Mouse (Mus musculus) testis, postnatal 10 days (tissue): ENCODE measurements at regions not wholly inside any gene's neighbourhood (a gene's known extent, or its start where the extent isn't known, plus 50 kb on each side); places are given as distances from the start of the nearest gene placed in this dataset.
A peak's percentile ranks its signal among the peaks of the same experiment; 100 is the strongest.

Experiments
- DNase-seq: peaks from one replicate; pipeline ENCODE4 v3.0.0; 2021; ENCODE audit warnings: low spot score

DNA sequence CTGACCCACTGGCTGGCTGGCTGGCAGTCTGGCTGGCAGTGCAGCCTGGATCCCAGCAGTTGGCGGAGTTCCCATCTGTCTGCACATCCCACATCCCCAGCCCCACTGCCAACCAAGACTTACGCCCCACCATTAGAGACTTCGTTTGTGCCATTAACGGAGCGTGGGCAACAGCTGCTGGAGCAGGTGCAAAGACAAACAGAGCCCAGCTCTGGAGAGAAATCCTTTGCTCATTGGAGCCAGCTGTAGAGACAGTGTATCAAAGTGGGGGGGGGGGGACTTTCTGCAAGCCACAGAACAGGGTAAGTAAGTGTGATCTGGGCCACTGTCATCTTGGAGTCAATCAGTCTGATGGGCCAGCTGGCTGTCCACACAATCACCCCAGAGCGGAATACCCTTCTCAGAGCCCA lies 52.3 kb downstream of the Rplp1 start:
- no peak for DNase-seq

DNA sequence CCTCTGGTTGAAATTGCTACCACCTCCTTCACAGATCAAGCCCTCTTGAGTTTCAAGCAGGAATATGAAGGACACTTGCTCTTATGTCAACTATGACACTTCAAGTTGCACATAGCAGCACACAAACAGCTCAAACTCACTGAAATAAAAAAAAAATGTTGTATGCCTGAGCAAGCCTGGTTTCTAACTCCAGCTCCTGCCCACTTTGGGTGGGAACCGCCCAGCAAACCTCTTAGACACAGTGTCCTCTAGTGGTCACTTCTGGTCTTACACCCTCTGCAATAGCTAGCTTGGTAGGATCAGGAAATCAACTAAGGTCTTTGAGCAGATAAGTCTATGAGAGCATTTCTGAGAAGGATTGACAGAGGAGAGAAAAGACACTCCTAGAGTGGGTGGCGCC lies 54.2 kb downstream of the Rplp1 start:
- peak; percentile 81 for DNase-seq

DNA sequence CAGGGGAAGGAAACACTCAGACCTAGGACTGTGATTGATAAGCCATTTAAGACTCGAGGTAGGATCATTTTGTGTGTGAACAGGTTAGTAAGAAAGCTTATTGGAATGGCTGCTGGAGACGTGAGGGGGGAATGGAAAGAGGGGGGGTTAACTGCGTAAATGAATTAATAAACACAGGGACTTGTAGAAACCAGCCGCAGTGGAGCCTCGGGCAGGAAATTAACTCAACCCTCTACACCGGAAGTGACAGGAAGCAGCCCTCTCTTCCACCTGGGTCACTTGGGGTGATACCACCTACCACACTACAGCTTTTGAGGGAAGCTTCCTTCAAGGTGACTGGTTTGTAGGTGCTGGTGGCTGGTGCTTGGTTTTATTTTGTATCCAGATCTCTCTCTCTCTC lies 54.9 kb downstream of the Rplp1 start:
- no peak for DNase-seq

DNA sequence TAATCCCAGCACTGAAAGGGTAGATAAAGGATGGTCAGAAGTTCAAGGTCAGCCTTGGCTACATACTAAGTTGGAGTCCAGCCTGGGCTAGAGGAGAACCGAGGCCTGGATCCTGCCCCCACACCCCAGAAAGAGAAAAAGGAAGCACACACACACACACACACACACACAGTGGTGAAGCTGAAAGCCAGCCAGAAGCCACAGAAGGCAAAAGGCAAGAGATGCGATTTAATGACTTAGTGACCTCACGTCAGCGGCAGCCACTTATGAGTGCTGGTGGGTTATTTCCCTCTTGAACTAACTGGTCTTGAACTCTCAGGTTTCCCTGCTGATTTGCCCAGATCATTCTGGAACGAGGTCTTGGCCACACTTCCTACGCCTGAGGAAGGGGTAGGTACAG lies 56.5 kb downstream of the Rplp1 start:
- no peak for DNase-seq

DNA sequence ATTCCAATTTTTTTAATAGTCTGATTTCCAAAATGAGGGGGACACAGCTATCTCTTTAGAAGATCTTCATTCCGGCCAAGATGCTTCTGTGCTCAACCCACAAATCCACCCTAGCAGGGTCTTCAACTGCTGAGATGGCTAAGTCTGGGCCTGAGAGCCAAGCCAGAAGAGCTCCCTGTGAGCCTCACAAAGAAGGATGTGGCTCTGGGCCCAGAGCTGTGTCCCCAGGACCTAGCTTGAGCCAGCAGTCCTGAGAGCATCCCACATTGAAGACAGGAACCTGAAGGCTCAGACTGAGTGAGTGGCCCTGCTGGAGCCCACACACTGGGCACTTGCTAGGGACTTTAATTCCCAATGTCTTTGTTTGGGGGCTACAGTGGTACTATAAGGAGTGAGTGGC lies 57.7 kb downstream of the Rplp1 start:
- DNase-seq = no peak

DNA sequence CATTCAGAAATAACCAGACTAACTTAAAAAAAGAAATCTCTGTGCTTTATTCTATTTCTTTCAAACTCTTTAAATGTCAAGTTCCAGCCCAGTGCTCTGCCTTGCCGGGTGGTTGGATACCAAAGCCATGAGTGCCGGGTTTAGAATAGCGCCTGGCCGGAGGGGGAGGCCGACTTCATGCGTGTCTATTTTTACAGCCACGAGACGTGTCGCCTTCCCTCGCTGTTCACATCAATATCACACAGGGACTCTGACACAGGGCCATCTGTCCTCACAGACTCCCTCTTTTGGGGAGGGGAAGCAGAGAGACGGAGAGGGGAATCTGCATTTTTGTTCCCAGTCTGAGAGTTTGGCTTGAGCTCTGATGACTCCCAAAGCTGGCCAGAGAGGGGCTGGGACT lies 58.7 kb downstream of the Rplp1 start:
- DNase-seq = no peak

DNA sequence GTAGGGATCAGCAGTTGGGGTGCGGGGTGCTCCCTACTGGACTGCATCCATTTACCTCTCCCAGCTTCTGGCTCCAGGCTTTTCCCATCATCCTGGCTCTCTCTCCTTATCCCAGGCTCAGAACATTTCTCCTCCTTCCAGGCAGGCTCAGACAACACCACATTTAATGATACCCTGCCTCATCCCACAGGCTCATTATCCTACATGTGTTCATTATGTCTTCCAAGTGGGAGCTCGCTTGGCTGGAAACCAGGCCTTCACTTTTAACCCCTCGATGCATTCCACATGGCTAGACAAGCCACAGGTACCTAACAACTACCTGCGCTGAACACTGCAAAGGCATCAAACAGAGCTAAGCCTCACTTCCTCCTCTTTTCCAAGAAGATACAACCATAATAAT lies 60.5 kb downstream of the Rplp1 start:
- DNase-seq = no peak

DNA sequence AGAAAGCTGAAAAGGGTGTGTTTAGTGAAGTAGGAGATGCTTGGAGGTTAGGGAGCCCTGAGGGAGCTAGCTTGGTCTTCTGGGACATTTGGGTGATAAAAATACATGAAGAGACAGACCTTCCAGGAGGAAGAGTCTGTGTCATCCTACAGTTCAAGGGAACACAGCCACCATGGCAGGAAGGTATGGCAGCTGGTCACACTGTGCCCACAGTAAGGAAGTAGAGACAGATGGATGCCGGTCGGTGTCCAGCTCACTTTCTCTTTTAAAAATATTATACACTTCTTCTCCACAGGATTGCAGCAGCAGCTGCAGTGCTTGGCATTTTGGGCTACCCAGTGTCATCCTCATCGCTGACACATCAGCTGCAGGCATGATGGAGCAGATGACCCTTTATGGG lies 63.0 kb downstream of the Rplp1 start:
- DNase-seq = no peak

DNA sequence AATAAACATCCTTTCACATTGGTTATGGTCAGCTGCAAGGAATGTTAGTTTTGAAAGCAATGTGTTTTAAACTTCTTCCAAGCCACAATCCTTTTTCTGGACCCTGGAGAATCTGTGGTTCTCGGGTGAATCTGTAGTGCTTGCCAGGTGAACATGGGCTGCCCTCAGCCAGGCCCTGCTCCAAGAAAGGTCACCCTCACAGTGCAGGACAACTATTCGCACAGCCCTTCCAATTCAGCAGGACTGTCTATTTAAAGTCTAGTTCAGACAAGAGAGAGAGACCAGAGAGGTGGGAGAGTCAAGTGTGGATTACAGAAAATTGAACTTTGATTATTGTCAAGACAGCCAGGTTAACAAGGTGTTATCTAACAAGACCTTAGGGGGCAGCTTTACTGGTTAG lies 65.9 kb downstream of the Rplp1 start:
- no peak for DNase-seq

DNA sequence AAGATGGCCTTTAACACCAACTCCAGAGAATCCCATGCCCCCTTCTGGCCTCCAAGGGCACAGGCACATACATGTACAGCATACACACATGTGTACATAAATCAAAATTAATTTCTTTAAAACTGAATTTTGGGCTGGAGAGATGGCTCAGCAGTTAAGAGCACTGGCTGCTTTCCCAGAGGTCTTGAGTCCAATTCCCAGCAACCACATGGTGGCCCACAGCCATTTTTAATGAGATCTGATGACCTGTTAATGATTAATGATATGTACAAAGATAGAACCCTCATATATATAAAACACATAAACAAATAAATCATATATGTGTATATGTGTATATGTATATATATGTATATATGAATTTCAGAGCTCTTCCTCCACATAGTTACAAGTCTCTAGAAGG lies 66.8 kb downstream of the Rplp1 start:
- DNase-seq = no peak

DNA sequence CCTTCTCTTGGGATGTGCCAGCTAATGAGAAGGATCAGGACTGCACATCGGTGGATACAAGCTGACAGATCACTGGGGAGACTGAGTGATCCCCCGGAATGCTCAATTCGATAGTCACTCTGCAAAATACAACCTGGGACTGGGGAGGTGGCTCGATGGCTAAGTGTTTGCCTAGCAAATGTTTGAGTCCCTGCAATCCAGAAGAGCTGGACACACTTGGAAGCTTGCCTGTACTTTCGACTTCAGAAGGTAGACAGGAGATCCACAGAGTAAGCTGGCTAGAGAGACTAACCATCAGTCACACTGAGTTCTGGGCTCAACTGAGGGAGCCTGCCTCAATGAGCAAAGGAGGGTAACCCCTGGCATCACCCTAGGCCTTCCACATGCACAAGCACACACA lies 69.7 kb downstream of the Rplp1 start:
- DNase-seq = no peak

DNA sequence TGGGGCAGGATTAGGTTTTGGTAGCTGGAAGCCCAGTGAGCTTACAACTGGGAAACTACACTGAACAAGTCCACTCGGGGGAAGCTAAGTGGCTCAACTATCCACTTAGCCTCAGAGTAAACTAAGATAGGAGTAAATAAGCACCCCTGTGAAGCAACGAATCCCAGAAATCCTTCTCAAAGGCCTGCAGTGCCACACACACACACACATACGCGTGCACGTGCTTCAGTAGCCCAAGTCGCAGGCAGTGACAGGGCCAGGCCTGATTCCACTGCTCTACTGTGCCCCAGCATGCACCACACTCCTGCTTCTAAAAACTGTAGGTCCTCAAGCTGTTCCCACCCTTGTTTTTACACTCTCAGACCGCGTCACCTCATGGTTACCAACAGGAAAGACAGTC lies 70.2 kb downstream of the Rplp1 start:
- no peak for DNase-seq

DNA sequence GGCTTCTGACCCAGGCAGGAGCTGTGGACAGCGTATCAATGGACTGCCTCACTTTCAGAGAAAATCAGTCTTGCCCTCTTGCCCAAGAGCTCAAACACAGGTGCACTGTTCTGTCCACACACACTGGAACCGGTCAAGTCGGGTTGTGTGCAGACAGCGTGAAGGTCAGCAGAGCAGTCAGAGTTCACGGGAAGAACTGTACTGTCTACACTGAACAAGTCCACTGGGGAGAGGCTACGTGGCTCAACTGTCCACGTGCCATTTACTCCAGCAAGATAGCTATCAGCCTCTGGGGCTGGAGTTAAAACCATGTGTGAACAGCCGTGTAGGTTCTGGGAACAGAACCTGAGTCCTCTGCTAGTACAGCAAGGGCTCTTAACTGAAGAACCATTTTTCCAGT lies 70.8 kb downstream of the Rplp1 start:
- DNase-seq = no peak

DNA sequence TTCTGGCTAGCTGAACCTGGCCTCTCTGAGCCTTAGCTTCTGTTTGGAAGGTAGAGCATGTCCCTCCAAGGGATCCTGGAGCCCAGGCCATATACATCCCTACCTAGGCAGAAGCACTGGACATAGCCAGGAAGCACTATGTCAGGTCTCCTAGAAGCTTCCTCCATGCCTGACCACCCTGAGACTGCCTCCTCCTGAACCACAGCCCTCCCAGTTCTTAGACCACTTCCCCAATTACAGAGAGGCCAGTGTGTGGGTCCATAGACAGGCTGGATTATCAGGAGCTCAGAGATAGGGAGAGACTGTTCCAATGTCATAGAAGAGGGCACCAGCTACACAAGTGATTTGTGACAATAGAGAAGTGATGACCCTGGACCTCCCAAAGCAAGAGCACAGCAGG lies 72.0 kb downstream of the Rplp1 start:
- DNase-seq = no peak

DNA sequence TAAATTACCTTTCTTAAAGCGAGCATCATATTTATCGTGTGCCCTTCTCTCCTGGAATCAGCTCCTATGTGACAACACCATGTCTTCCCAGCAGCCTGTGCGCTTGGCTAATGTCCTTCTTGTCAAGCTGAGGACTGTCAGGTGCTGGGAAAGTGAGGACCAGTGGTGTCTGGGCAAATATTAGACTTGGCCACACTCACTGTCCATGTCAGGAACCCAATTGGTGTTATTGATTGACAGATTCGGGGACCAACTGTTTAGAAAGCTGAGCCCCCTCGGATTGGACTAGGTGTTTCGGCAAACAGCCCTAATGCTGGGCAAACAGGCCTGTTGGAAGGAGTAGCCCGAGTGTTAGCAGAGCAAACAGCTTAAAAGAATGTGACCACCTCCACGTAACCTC lies 73.1 kb downstream of the Rplp1 start:
- no peak for DNase-seq

DNA sequence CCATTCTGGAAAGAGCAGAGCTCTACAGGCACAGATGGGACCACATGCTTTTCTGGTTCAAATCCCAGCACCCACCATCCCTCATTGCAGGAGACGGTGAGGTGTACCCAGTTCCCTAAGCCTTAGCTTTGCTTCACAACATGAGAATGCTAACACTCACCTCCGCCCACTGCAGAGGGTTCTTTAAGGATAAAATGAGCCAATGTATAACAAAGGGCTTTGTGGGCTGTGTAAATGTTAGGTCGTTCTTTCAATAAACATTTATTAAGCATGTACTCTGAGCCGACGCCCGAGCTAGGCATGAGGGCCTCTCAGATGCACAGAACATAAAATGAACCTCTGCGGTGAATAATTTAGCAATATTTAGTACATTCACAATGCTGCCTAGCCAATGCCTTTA lies 74.0 kb downstream of the Rplp1 start:
- no peak for DNase-seq

DNA sequence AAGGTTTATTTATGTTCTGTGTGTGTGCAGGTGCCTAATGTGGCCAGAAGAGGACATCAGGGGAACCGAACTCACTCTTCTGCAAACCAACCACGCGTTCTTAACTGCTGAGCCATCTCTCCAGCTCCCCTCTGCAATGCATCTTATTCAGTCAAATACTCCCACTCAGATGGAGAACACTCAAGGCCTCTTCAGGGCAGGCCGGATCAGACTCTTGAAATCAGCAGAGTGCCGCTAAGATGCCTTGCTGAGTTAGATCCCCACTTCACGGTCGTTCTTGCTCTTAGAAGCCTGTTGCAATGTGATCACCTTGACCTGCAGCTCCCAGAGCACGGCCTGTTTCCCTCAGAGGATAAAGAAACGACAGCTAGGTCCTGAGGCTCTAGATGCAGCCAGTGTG lies 81.1 kb downstream of the Rplp1 start:
- DNase-seq = no peak

DNA sequence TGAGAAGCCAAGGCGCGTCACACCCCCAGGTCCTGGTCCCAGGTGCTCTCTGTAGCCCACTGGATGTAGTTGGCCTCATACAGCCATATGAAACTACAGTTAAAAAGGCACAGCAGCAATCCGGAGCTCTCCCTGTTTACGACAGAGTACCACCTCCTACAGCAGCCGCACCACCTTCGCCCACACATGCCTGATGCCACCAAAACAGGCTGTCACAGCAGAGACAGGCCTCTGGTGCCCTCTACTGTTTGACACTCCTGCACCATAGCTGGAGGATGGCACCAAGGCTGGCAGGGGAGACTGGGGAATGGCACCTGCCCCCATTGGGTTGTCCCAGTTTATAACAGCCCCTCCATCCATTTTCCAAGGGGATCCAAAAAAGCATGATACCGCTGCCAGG lies 84.1 kb downstream of the Rplp1 start:
- DNase-seq = peak; percentile 69

DNA sequence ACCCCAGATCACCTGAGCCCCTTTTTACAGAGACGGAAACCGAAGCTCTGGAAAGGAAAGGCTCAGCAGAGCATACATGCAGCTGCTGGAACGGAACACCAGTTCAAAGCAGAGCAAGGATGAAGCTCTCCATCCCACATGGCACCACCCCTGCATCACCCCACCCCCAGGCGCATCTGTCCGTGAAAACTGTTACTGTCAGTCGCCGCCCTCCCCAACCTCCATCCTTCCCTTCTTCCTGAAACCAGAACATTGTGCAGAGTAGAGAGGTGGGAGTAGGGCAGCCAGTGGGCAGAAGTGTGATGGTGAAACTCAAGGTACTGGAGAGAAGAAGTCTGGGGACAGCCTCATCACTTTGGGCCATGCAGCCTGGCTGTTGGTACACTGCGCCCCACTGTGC lies 84.6 kb downstream of the Rplp1 start:
- DNase-seq = no peak

DNA sequence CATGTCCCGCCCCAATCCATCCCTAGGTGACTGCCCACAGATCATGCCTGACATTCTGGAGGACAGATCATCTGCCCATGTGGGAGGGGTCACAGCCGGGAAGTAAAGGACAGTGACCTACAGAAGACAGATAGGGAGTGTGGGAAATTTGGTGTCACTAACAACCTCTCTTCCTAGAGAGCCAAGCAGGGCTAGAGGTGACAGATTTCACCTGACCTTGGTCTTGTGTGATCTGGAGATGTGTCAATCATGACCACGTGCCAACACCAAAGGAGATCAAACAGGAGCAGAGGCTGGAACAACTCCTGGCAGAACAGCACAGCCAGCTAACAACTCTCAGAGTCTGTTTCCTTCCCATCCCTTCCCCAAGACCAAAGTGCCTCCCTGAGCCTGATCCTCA lies 85.0 kb downstream of the Rplp1 start:
- DNase-seq = no peak

DNA sequence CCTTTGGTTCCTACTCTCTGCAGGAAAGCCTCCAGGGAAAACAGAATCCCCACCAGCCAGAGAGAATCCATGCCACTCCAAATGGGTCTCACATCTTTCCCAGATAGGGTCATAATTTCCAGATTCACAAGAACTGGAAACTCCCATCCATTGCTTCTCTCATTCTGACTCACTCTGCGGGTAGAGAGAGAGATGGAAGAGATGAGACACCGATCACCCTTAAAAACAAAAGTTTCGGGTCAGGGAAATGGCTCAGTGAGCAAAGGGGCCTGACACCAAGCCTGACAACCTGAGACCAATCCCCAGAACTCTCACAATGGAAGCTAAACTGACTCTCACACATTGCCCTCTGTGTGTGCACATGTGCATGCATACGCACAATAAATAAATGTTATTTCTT lies 86.6 kb downstream of the Rplp1 start:
- no peak for DNase-seq

DNA sequence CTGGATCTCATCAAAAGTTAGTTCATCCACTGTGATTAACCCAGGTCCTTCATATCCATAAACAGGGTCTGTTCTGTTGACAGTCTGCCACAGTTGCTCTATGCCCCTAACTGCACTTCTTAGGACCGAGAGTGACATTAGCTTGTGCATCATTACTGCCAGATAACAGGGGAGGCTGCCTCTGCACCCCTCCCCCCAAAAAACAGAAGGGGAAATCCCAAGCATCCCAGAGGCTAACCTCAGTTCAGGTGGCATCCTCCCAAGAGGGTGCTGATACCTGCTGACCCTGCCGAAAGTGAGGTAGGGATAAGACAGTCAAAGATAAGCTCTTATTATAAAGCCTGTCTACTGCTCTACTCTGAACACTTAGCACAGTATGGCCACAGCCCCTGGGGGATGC lies 87.3 kb downstream of the Rplp1 start:
- no peak for DNase-seq

DNA sequence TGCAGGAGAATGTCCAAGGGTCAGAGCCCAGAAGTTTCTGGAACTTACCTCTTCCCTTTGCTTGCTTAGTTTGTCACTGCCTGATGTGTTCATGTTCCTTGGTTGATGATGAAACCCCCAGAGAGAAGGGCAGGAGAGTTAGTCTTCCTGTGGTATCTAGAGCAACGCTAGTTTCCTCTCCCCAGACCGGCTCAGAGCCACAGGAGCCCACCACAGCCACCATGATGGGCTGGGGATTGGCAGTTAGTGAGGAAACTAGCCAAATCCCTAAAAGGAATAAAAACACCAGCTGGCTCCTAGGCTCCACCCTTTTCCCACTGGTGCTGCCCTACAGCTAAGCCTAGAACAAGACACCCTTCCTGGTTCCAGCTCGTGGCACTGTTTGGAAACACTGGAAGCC lies 87.9 kb downstream of the Rplp1 start:
- DNase-seq = no peak

DNA sequence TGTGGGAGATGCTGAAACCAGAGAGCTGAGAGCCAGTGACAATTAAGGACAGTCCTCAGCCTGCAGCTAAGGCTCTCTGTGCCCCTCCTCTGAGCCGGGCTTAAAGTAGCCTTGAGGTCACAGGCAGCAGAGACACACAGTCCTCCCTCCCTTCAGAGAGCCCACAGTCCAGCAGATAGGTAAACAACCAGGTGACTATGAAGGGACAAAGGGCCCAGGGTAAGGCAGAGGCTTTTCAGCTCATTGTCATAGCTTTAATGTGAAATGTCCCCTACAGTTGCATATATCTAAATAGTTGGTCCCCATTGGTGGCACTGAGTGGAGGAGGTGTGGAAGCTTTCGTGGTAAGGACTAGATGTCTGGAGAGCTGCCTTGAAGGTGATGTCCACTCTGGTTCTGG lies 88.5 kb downstream of the Rplp1 start:
- DNase-seq = no peak

DNA sequence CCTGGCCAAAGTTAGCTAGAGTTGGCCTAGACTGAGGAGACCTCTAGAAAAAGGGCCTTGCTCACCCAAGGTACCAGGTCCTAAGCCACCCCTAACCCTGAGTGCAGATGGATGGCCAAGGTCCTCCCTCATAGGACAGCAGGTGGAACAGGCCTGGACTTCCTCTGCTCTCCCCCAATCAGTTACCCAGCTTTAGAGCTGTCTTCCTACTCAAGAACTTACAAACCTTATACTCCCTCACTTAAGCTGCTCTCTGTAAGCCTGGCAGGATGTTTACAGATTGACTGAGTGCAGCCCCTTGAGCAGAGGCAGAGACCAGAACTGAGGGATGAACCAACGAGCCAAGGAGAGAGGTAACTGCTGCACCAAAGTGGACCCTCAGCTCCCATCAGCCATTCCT lies 94.5 kb downstream of the Rplp1 start:
- no peak for DNase-seq
